Mouse (Mus musculus): ENCODE data around the gene Mtrr. TPM values are rescaled to one million over a fixed set of nuclear protein-coding genes. Genes with fewer than 3 reads are reported as not detected.

Mtrr gene
- polyA plus RNA-seq (2015; fragmentation: Nextera tagmentation; extraction: Ambion mirVana), result 13.3 and 14.3 TPM in 2 replicates

DNA sequence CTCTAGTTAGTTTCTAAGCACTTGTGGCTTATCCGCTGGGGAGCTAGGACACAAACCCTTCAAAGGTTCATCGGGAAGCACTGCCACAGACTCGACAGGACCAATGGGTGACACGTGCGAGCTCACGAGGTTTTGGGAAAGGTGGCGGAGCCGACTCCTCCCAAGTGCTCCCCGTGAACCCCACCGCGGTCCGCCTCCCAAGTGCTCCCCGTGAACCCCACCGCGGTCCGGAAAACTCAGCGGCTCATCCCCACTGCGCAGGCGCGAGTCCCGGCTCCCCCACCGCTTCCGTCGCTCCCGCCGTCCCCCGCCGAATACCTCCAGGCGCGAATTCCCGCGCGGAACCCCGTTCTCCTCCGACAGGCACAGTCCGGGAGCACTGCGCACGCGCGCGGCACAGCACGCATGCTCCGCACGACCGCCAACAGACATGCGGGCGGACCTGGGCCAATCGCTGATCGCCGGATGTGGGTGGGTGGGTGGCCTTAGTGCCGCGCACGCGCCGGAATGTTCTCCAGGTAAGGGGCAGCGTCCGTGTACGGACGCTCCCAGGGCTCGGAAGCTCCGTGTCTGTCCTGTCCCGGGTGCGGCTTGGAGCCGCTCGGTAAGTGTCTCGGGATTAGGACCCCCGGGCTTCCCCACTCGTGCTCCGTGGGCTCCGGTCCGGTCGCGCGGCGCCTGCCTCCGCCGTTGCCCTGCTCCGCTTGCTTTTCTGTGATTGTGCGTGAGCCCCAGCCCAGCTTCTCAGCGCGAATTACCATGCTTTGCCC, at the start of gene Mtrr, which contains the start of gene Fastkd3:
Mtrr (minus strand) TSS at position 403 of the 770 bp plus-strand sequence.
Fastkd3 (plus strand) TSS at position 488 of the 770 bp plus-strand sequence.
- peak within 1 kb of the TSS; percentile 81 for H3K9ac ChIP-seq (ENCODE audit: low read depth, low read length)
- no peaks in the 10 kb centered on the region for H3K27me3 ChIP-seq (ENCODE audit: control insufficient read depth, insufficient read depth, low read depth, low read length)
- H3K36me3 ChIP-seq (ENCODE audit: control insufficient read depth, insufficient read depth, low read length), result peaks cover 13% of the 10 kb centered on the region
- peak within 1 kb of the TSS; percentile 80 for H3K27ac ChIP-seq (ENCODE audit: low read length)
- H3K4me3 ChIP-seq (ENCODE audit: low read depth, low read length), result peak within 1 kb of the TSS; percentile 86
- H3K4me1 ChIP-seq (ENCODE audit: control insufficient read depth, insufficient read depth, low read length), result peaks cover 20% of the 10 kb centered on the region
- H3K9me3 ChIP-seq (replicated peaks; ENCODE audit: control insufficient read depth, low read length, poor library complexity, severe bottlenecking), result no peaks in the 10 kb centered on the region
- WGBS, result under 1% methylated on average over 81 of the region's 81 CpGs
- ATAC-seq, result peak; percentile 99
- H3K4me2 ChIP-seq (ENCODE audit: low read length), result peak within 1 kb of the TSS; percentile 97

DNA sequence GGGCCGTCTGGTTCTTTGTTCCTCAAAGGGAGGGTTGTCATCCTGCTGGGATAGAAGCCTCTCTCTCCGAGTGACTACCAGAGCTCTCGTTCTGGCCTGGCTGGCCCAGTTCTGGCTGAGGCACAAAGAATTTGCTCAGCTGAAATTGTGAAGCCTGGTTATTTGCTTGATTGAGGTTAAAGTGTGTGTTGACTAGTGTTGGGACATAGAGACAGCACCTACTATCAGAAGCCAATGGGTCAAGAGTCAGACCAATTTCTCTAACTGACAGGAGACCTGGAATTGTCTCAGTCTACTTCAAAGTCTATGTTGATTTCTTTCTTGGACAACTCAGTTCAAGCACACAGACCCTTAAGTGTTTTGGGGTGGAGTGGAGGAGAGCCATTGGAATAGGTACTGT, 45.1 kb upstream of the Mtrr start:
- no peak overlapping the region for H3K4me2 ChIP-seq (ENCODE audit: low read length)
- H3K4me3 ChIP-seq (ENCODE audit: low read depth, low read length), result no peak overlapping the region
- no peaks in the 10 kb centered on the region for H3K27me3 ChIP-seq (ENCODE audit: control insufficient read depth, insufficient read depth, low read depth, low read length)
- WGBS, result 86% methylated on average over 3 of the region's 3 CpGs
- no peaks in the 10 kb centered on the region for H3K36me3 ChIP-seq (ENCODE audit: control insufficient read depth, insufficient read depth, low read length)
- no peak for ATAC-seq
- no peaks in the 10 kb centered on the region for H3K9me3 ChIP-seq (replicated peaks; ENCODE audit: control insufficient read depth, low read length, poor library complexity, severe bottlenecking)
- no peak overlapping the region for H3K27ac ChIP-seq (ENCODE audit: low read length)
- no peak overlapping the region for H3K9ac ChIP-seq (ENCODE audit: low read depth, low read length)
- no peaks in the 10 kb centered on the region for H3K4me1 ChIP-seq (ENCODE audit: control insufficient read depth, insufficient read depth, low read length)

DNA sequence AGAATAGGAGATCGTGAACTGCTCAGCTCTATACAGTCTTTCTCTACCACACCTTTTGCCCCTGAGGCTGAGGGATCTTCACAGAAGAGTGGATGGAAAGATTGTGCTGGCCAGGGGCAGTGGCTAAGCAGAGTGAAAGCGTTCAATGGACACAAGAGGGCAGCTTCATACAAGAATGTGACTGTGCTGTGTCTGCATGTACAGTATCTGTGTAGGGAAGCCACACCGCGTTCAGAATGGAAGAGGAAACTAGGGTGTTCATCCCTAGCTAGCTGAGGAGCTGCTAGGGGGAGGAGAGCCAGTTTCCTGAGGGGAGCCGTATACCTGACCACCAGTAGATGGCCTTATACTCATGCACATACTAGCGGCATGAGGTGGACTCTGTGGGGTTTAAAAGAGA, 40.8 kb upstream of the Mtrr start:
- H3K27me3 ChIP-seq (ENCODE audit: control insufficient read depth, insufficient read depth, low read depth, low read length), result no peaks in the 10 kb centered on the region
- no peaks in the 10 kb centered on the region; the same call in 1 of the 2 replicates for H3K9me3 ChIP-seq (replicated peaks; ENCODE audit: control insufficient read depth, low read length, poor library complexity, severe bottlenecking)
- H3K9ac ChIP-seq (ENCODE audit: low read depth, low read length), result no peak overlapping the region
- ATAC-seq, result peak; percentile 96
- no peak overlapping the region for H3K4me3 ChIP-seq (ENCODE audit: low read depth, low read length)
- 54% methylated on average over 6 of the region's 6 CpGs for WGBS
- no peak overlapping the region for H3K4me2 ChIP-seq (ENCODE audit: low read length)
- H3K4me1 ChIP-seq (ENCODE audit: control insufficient read depth, insufficient read depth, low read length), result no peaks in the 10 kb centered on the region
- H3K27ac ChIP-seq (ENCODE audit: low read length), result no peak overlapping the region
- H3K36me3 ChIP-seq (ENCODE audit: control insufficient read depth, insufficient read depth, low read length), result no peaks in the 10 kb centered on the region; the same call in 1 of the 2 replicates

DNA sequence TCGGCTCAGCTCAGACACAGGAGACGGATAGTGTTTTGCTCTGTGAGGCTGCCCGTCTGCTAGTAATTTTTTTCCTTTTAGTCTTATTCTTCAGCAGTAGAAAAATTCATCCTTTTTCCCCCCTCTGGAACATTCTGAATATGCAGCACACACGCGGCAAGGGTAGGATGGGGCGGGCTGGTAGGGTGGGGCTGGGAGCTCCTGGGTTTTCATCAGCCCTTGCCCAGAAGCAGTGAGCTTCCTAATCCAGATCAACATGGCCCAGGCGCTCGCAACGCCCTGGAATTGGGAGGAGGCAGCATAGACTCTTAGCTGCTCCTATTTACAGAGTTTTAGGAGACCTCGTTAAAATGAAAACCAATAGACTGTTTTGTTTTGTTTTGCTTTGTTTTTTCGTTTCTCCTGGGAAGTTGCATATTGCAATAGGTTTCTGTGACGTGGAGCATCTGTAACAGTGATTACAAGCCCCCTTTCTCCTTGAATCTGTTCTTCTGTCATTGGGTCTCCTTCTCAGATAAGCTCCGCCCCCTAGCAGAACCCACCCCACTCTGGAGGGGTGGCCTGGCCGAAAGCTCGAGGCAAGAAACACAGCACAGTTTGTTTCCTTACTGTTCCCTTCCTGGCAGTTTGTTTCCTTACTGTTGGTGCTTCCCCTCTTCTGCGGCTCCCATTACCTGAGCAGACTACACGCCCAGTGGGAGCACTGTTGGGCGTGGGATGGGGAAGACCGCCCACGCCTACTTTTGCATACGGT, 25.9 kb upstream of the Mtrr start:
- Histone ChIP-seq H3K9me3 (replicated peaks; ENCODE audit: control insufficient read depth, low read length, poor library complexity, severe bottlenecking) (no peaks in the 10 kb centered on the region), H3K4me2 (ENCODE audit: low read length) (peak overlapping the region; percentile 42), H3K9ac (ENCODE audit: low read depth, low read length) (peak overlapping the region; percentile 43; the same call in 1 of the 2 replicates), H3K4me1 (ENCODE audit: control insufficient read depth, insufficient read depth, low read length) (peaks cover 17% of the 10 kb centered on the region), H3K27me3 (ENCODE audit: control insufficient read depth, insufficient read depth, low read depth, low read length) (no peaks in the 10 kb centered on the region), H3K4me3 (ENCODE audit: low read depth, low read length) (0 out of 2 replicates have a peak overlapping the region, but pooled peaks have one; percentile 1), H3K27ac (ENCODE audit: low read length) (peak overlapping the region; percentile 63), H3K36me3 (ENCODE audit: control insufficient read depth, insufficient read depth, low read length) (no peaks in the 10 kb centered on the region)
- 54% methylated on average over 21 of the region's 21 CpGs for WGBS
- peak; percentile 52 for ATAC-seq

DNA sequence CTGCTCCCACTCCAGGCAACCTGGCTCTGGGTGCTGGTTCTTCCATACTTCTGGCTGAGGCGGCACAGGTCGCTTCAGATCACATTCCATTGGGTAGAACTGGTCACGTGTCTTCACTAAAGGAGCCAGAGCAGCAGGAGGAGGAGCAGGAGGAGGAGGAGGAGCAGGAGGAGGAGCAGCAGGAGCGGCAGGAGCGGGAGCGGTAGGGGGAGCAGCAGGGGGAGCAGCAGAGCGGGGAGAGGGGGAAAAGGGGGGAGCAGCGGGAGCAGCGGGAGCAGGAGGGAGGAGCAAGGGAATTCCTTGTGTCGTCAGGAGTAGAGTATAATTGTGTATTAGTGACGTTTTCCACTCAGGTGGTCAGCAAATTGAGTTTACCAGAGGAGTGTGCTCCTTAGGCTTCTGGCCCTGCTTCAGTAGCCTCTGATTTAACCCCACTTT, 23.8 kb upstream of the Mtrr start:
- ATAC-seq, result peak; percentile 69
- H3K9me3 ChIP-seq (replicated peaks; ENCODE audit: control insufficient read depth, low read length, poor library complexity, severe bottlenecking), result no peaks in the 10 kb centered on the region
- H3K27ac ChIP-seq (ENCODE audit: low read length), result 0 out of 2 replicates have a peak overlapping the region, but pooled peaks have one; percentile 7
- H3K4me2 ChIP-seq (ENCODE audit: low read length), result peak overlapping the region; percentile 56
- H3K9ac ChIP-seq (ENCODE audit: low read depth, low read length), result 0 out of 2 replicates have a peak overlapping the region, but pooled peaks have one; percentile 0
- no peaks in the 10 kb centered on the region for H3K36me3 ChIP-seq (ENCODE audit: control insufficient read depth, insufficient read depth, low read length)
- H3K4me3 ChIP-seq (ENCODE audit: low read depth, low read length), result peak overlapping the region; percentile 31
- H3K4me1 ChIP-seq (ENCODE audit: control insufficient read depth, insufficient read depth, low read length), result peaks cover 23% of the 10 kb centered on the region
- no peaks in the 10 kb centered on the region for H3K27me3 ChIP-seq (ENCODE audit: control insufficient read depth, insufficient read depth, low read depth, low read length)
- WGBS, result 6% methylated on average over 11 of the region's 11 CpGs

DNA sequence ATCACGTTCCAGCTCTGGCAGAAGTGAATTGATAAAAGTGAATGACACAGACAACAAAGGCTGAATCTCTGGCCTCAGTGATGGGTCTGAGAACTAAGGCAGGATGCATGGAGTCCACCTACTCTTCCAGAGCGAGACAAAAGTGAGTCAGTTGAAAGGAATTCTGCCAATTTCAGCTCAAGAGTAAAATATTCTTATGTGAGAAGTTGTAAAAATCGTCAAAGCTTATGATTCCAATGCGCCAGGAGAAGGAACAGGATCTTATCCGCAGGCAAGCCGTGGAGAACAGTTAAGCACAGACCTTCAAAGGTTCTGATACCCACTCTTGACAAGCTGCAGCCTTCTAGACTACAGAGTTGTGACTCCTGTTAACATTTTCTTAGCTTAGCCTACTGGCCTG, 21.1 kb upstream of the Mtrr start:
- no peaks in the 10 kb centered on the region for H3K9me3 ChIP-seq (replicated peaks; ENCODE audit: control insufficient read depth, low read length, poor library complexity, severe bottlenecking)
- H3K27me3 ChIP-seq (ENCODE audit: control insufficient read depth, insufficient read depth, low read depth, low read length), result no peaks in the 10 kb centered on the region
- H3K9ac ChIP-seq (ENCODE audit: low read depth, low read length), result no peak overlapping the region
- no peak overlapping the region for H3K4me2 ChIP-seq (ENCODE audit: low read length)
- H3K4me3 ChIP-seq (ENCODE audit: low read depth, low read length), result no peak overlapping the region
- peaks cover 22% of the 10 kb centered on the region for H3K4me1 ChIP-seq (ENCODE audit: control insufficient read depth, insufficient read depth, low read length)
- H3K27ac ChIP-seq (ENCODE audit: low read length), result no peak overlapping the region
- WGBS, result 83% methylated on average over 6 of the region's 6 CpGs
- no peaks in the 10 kb centered on the region for H3K36me3 ChIP-seq (ENCODE audit: control insufficient read depth, insufficient read depth, low read length)
- no peak for ATAC-seq

DNA sequence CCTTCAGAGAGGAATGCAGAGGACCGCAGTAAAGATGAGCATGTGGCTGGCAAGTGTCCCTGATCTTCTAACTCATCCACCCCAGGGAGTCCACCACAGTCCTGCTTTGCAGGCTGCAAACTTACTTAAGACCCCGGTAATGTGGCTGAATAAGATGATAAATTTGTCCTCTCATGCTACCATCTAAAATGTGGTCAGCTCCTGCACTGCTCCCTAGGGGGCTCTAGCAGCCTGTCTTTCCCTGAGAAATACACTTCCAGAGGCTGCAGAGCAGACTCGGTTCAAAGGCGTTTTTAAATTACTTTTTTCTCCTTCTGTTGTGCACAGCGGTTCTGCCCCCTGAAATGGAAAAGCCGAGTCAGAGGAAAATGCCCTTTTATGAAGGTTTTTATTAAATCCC, 19.2 kb upstream of the Mtrr start:
- no peak overlapping the region for H3K4me3 ChIP-seq (ENCODE audit: low read depth, low read length)
- H3K4me2 ChIP-seq (ENCODE audit: low read length), result peak overlapping the region; percentile 8; the same call in 1 of the 2 replicates
- no peaks in the 10 kb centered on the region for H3K36me3 ChIP-seq (ENCODE audit: control insufficient read depth, insufficient read depth, low read length)
- peaks cover 8% of the 10 kb centered on the region; the same call in 1 of the 2 replicates for H3K4me1 ChIP-seq (ENCODE audit: control insufficient read depth, insufficient read depth, low read length)
- no peaks in the 10 kb centered on the region for H3K27me3 ChIP-seq (ENCODE audit: control insufficient read depth, insufficient read depth, low read depth, low read length)
- peak overlapping the region; percentile 60; the same call in 1 of the 2 replicates for H3K27ac ChIP-seq (ENCODE audit: low read length)
- H3K9me3 ChIP-seq (replicated peaks; ENCODE audit: control insufficient read depth, low read length, poor library complexity, severe bottlenecking), result no peaks in the 10 kb centered on the region
- 14% methylated on average over 6 of the region's 6 CpGs for WGBS
- H3K9ac ChIP-seq (ENCODE audit: low read depth, low read length), result no peak overlapping the region
- peak; percentile 50 for ATAC-seq

DNA sequence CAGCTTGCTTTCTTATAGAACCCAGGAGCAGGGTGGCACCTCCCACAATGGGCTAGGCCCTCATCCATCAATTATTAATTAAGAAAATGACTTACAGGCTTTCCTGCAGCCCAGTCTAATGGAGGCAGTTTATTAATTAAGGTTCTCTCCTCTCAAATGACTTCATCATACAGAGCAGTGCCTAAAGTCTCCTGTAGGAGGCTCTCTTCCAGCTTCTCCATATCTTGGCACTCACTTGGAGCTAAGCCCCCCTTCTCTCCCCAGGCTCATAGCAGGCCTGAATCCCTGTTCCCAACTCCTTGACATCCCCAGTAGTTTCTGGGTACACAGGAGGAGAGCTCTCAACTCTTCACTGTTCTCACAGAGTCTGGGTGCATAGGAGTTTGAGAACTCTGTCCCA, 17.0 kb upstream of the Mtrr start:
- Histone ChIP-seq H3K9ac (ENCODE audit: low read depth, low read length) (no peak overlapping the region), H3K9me3 (replicated peaks; ENCODE audit: control insufficient read depth, low read length, poor library complexity, severe bottlenecking) (no peaks in the 10 kb centered on the region), H3K27me3 (ENCODE audit: control insufficient read depth, insufficient read depth, low read depth, low read length) (no peaks in the 10 kb centered on the region), H3K27ac (ENCODE audit: low read length) (no peak overlapping the region), H3K4me1 (ENCODE audit: control insufficient read depth, insufficient read depth, low read length) (peaks cover 8% of the 10 kb centered on the region; the same call in 1 of the 2 replicates), H3K4me3 (ENCODE audit: low read depth, low read length) (no peak overlapping the region), H3K4me2 (ENCODE audit: low read length) (no peak overlapping the region), H3K36me3 (ENCODE audit: control insufficient read depth, insufficient read depth, low read length) (no peaks in the 10 kb centered on the region)
- ATAC-seq, result no peak

Data from midbrain, embryonic 16.5 days (tissue).